Mouse (Mus musculus) E14TG2a.4 (cell line): ENCODE data around the gene Gm10142.

Source experiments
- CTCF ChIP-seq: conservative IDR thresholded peaks from 2 replicates; pipeline ENCODE4 v1.5.1; 2014; ENCODE audit warnings: low read length
- POU5F1 ChIP-seq: IDR thresholded peaks from 2 replicates; pipeline ENCODE4 v1.6.1; 2014; ENCODE audit warnings: low read length, borderline replicate concordance

- TF ChIP-seq CTCF (no peak), POU5F1 (no peak)
Measured at GRCm38 (mm10) chr10:77677562-77677961, 38.0 kb upstream of the Gm10142 start.
